Mouse (Mus musculus): ENCODE results near the gene Npffr2. TPM values are rescaled to one million over a fixed set of nuclear protein-coding genes. Genes with fewer than 3 reads are reported as not detected.
"Not testable (repeated sequence)": the region's sequence is repeated elsewhere in the genome, so short reads cannot be mapped to it uniquely, and the experiment has no call there.

Npffr2 gene
- 0.39 and 0.46 TPM in 2 replicates for polyA plus RNA-seq (2016; fragmentation: Nextera tagmentation; extraction: Ambion mirVana)

GRCm38 (mm10) chr5:89526878-89527578, at the start of gene Npffr2:
TSS of gene Npffr2 (plus strand) at chr5:89527429.
- no peaks in the 10 kb centered on the region for H3K36me3 ChIP-seq
- peaks cover 21% of the 10 kb centered on the region; the same call in 1 of the 2 replicates for H3K27me3 ChIP-seq (ENCODE audit: low read depth, poor library complexity, severe bottlenecking)
- H3K27ac ChIP-seq = peak within 1 kb of the TSS; percentile 58
- peaks cover 24% of the 10 kb centered on the region for H3K4me1 ChIP-seq
- H3K4me3 ChIP-seq = peak within 1 kb of the TSS; percentile 55
- DNase-seq (ENCODE audit: low spot score) = peak; percentile 73
- no peaks in the 10 kb centered on the region for H3K9me3 ChIP-seq (replicated peaks)
- WGBS = 4% methylated on average over 23 of the region's 23 CpGs

GRCm38 (mm10) chr5:89492560-89492959, 34.7 kb upstream of the Npffr2 start:
- 97% methylated on average over 1 of the region's 1 CpGs for WGBS
- no peak overlapping the region for H3K4me3 ChIP-seq
- no peak for DNase-seq (ENCODE audit: low spot score)
- no peaks in the 10 kb centered on the region for H3K36me3 ChIP-seq
- H3K9me3 ChIP-seq (replicated peaks) = no peaks in the 10 kb centered on the region
- H3K27ac ChIP-seq = no peak overlapping the region
- H3K27me3 ChIP-seq (ENCODE audit: low read depth, poor library complexity, severe bottlenecking) = no peaks in the 10 kb centered on the region
- H3K4me1 ChIP-seq = no peaks in the 10 kb centered on the region

GRCm38 (mm10) chr5:89500182-89500581, 27.0 kb upstream of the Npffr2 start:
- DNase-seq (ENCODE audit: low spot score) = peak; percentile 33
- no peak overlapping the region for H3K27ac ChIP-seq
- 62% methylated on average over 6 of the region's 6 CpGs for WGBS
- H3K27me3 ChIP-seq (ENCODE audit: low read depth, poor library complexity, severe bottlenecking) = no peaks in the 10 kb centered on the region
- H3K9me3 ChIP-seq (replicated peaks) = no peaks in the 10 kb centered on the region
- no peak overlapping the region for H3K4me3 ChIP-seq
- H3K4me1 ChIP-seq = no peaks in the 10 kb centered on the region
- H3K36me3 ChIP-seq = no peaks in the 10 kb centered on the region

- Histone ChIP-seq H3K27me3 (ENCODE audit: low read depth, poor library complexity, severe bottlenecking) (no peaks in the 10 kb centered on the region), H3K27ac (no peak overlapping the region), H3K9me3 (replicated peaks) (no peaks in the 10 kb centered on the region), H3K4me3 (no peak overlapping the region), H3K4me1 (no peaks in the 10 kb centered on the region), H3K36me3 (no peaks in the 10 kb centered on the region)
- no peak for DNase-seq (ENCODE audit: low spot score)
- 88% methylated on average over 4 of the region's 4 CpGs for WGBS
Measured at GRCm38 (mm10) chr5:89518641-89519040, 8.6 kb upstream of the Npffr2 start.

GRCm38 (mm10) chr5:89526181-89526778, 949 bp upstream of the Npffr2 start:
- H3K4me1 ChIP-seq = peaks cover 24% of the 10 kb centered on the region
- no peaks in the 10 kb centered on the region for H3K36me3 ChIP-seq
- WGBS = 9% methylated on average over 14 of the region's 14 CpGs
- no peaks in the 10 kb centered on the region for H3K9me3 ChIP-seq (replicated peaks)
- peak overlapping the region; percentile 55 for H3K4me3 ChIP-seq
- DNase-seq (ENCODE audit: low spot score) = no peak
- H3K27ac ChIP-seq = no peak overlapping the region
- H3K27me3 ChIP-seq (ENCODE audit: low read depth, poor library complexity, severe bottlenecking) = peaks cover 21% of the 10 kb centered on the region; the same call in 1 of the 2 replicates

- WGBS = 34% methylated on average over 4 of the region's 4 CpGs
- H3K4me1 ChIP-seq = peaks cover 24% of the 10 kb centered on the region
- H3K27me3 ChIP-seq (ENCODE audit: low read depth, poor library complexity, severe bottlenecking) = peaks cover 21% of the 10 kb centered on the region; the same call in 1 of the 2 replicates
- DNase-seq (ENCODE audit: low spot score) = no peak
- H3K36me3 ChIP-seq = no peaks in the 10 kb centered on the region
- H3K4me3 ChIP-seq = no peak overlapping the region
- no peaks in the 10 kb centered on the region for H3K9me3 ChIP-seq (replicated peaks)
- no peak overlapping the region for H3K27ac ChIP-seq
Measured at GRCm38 (mm10) chr5:89528951-89529350, 1.7 kb downstream of the Npffr2 start.

- no peak for DNase-seq (ENCODE audit: low spot score)
- Histone ChIP-seq H3K27ac (no peak overlapping the region), H3K4me1 (peaks cover 24% of the 10 kb centered on the region), H3K27me3 (ENCODE audit: low read depth, poor library complexity, severe bottlenecking) (peaks cover 21% of the 10 kb centered on the region; the same call in 1 of the 2 replicates), H3K9me3 (replicated peaks) (no peaks in the 10 kb centered on the region), H3K36me3 (no peaks in the 10 kb centered on the region), H3K4me3 (no peak overlapping the region)
- 59% methylated on average over 2 of the region's 2 CpGs for WGBS
Measured at GRCm38 (mm10) chr5:89529391-89529790, 2.2 kb downstream of the Npffr2 start.

- H3K9me3 ChIP-seq (replicated peaks) = no peaks in the 10 kb centered on the region
- no peak overlapping the region for H3K4me3 ChIP-seq
- H3K27ac ChIP-seq = no peak overlapping the region
- no peak for DNase-seq (ENCODE audit: low spot score)
- no peaks in the 10 kb centered on the region for H3K27me3 ChIP-seq (ENCODE audit: low read depth, poor library complexity, severe bottlenecking)
- 93% methylated on average over 3 of the region's 3 CpGs for WGBS
- no peaks in the 10 kb centered on the region for H3K36me3 ChIP-seq
- no peaks in the 10 kb centered on the region for H3K4me1 ChIP-seq
Measured at GRCm38 (mm10) chr5:89536018-89536417, 8.8 kb downstream of the Npffr2 start.

- Histone ChIP-seq H3K4me3 (no peak overlapping the region), H3K36me3 (no peaks in the 10 kb centered on the region), H3K9me3 (replicated peaks) (no peaks in the 10 kb centered on the region)
Measured at GRCm38 (mm10) chr5:89542472-89542871, 15.2 kb downstream of the Npffr2 start.

GRCm38 (mm10) chr5:89543476-89543875, 16.2 kb downstream of the Npffr2 start:
- Histone ChIP-seq H3K36me3 (no peaks in the 10 kb centered on the region), H3K9me3 (replicated peaks) (no peaks in the 10 kb centered on the region), H3K4me1 (no peaks in the 10 kb centered on the region), H3K4me3 (no peak overlapping the region), H3K27me3 (ENCODE audit: low read depth, poor library complexity, severe bottlenecking) (no peaks in the 10 kb centered on the region), H3K27ac (no peak overlapping the region)
- DNase-seq (ENCODE audit: low spot score) = peak; percentile 69
- 44% methylated on average over 2 of the region's 2 CpGs for WGBS

More at GRCm38 (mm10) chr5:89542472-89542871, 15.2 kb downstream of the Npffr2 start:
- Histone ChIP-seq H3K27me3 (ENCODE audit: low read depth, poor library complexity, severe bottlenecking) (no peaks in the 10 kb centered on the region), H3K27ac (no peak overlapping the region), H3K4me1 (no peaks in the 10 kb centered on the region)
- WGBS = 87% methylated on average over 3 of the region's 3 CpGs
- no peak for DNase-seq (ENCODE audit: low spot score)

- H3K27ac ChIP-seq; H3K4me3 ChIP-seq; H3K4me1 ChIP-seq; H3K36me3 ChIP-seq; DNase-seq (ENCODE audit: low spot score); H3K9me3 ChIP-seq (replicated peaks); H3K27me3 ChIP-seq (ENCODE audit: low read depth, poor library complexity, severe bottlenecking): not testable (repeated sequence)
- 53% methylated on average over 4 of the region's 4 CpGs for WGBS
Measured at GRCm38 (mm10) chr5:89559118-89559517, 31.9 kb downstream of the Npffr2 start.

GRCm38 (mm10) chr5:89561381-89561780, 34.2 kb downstream of the Npffr2 start:
- Histone ChIP-seq H3K27ac (no peak overlapping the region), H3K4me1 (no peaks in the 10 kb centered on the region), H3K36me3 (no peaks in the 10 kb centered on the region), H3K9me3 (replicated peaks) (no peaks in the 10 kb centered on the region), H3K27me3 (ENCODE audit: low read depth, poor library complexity, severe bottlenecking) (no peaks in the 10 kb centered on the region), H3K4me3 (no peak overlapping the region)
- no peak for DNase-seq (ENCODE audit: low spot score)

- H3K36me3 ChIP-seq = no peaks in the 10 kb centered on the region
- no peak for DNase-seq (ENCODE audit: low spot score)
- H3K27me3 ChIP-seq (ENCODE audit: low read depth, poor library complexity, severe bottlenecking) = no peaks in the 10 kb centered on the region
- no peak overlapping the region for H3K27ac ChIP-seq
- no peak overlapping the region for H3K4me3 ChIP-seq
- no peaks in the 10 kb centered on the region for H3K4me1 ChIP-seq
- 75% methylated on average over 1 of the region's 1 CpGs for whole genome bisulfite sequencing
- H3K9me3 ChIP-seq (replicated peaks) = no peaks in the 10 kb centered on the region
Measured at GRCm38 (mm10) chr5:89578678-89579077, 51.4 kb downstream of the Npffr2 start.

All from limb, embryonic 10.5 days (tissue).